Mouse (Mus musculus) thymus, adult 2 months (tissue): ENCODE data around the gene Nek5. TPM values are rescaled to one million over a fixed set of nuclear protein-coding genes. Genes with fewer than 3 reads are reported as not detected.

Experiments
- DNase-seq: peaks from one replicate; pipeline ENCODE4 v3.0.0; 2021
- H3K27ac ChIP-seq: fragments of 200-500 bp; 2 replicates; pipeline ENCODE4 v1.5.1; 2012; ENCODE audit warnings: low read length, control low read depth; ENCODE audit not compliant: control insufficient read depth, insufficient read depth
- H3K27me3 ChIP-seq: fragments of 200-500 bp; 2 replicates; pipeline ENCODE4 v1.6.1; 2012; ENCODE audit warnings: mild to moderate bottlenecking, low read length, moderate library complexity, mixed read lengths; ENCODE audit not compliant: control insufficient read depth, insufficient read depth
- H3K36me3 ChIP-seq: fragments of 200-500 bp; 2 replicates; pipeline ENCODE4 v1.6.1; 2012; ENCODE audit warnings: mild to moderate bottlenecking, low read length, moderate library complexity; ENCODE audit not compliant: control insufficient read depth, insufficient read depth
- H3K4me1 ChIP-seq: fragments of 200-500 bp; replicated peaks from 2 replicates; pipeline ENCODE4 v1.6.1; 2012; ENCODE audit warnings: low read length; ENCODE audit not compliant: control insufficient read depth, insufficient read depth
- H3K4me3 ChIP-seq: fragments of 200-500 bp; 2 replicates; pipeline ENCODE4 v1.5.1; 2012; ENCODE audit warnings: mild to moderate bottlenecking, low read length, control low read depth, moderate library complexity; ENCODE audit not compliant: control insufficient read depth, insufficient read depth
- CTCF ChIP-seq: fragments of 200-500 bp; IDR thresholded peaks from 2 replicates; pipeline ENCODE4 v1.5.1; 2012; ENCODE audit warnings: mild to moderate bottlenecking, control low read depth, low read length, moderate library complexity, borderline replicate concordance; ENCODE audit not compliant: control insufficient read depth, poor library complexity, insufficient read depth; ENCODE audit errors: extremely low read depth
- POLR2A ChIP-seq: fragments of 200-500 bp; IDR thresholded peaks from 2 replicates; pipeline ENCODE4 v1.6.1; 2012; ENCODE audit warnings: mild to moderate bottlenecking, low read length, control low read depth, moderate library complexity; ENCODE audit not compliant: control insufficient read depth, poor library complexity, insufficient read depth; ENCODE audit errors: extremely low read depth
- WGBS: fragments of 180-500 bp; shearing (Covaris S2); methylation state at CpG from one replicate; pipeline ENCODE4 v1.1.7; 2018; 5-methylcytosine and 5-hydroxymethylcytosine counted together
- polyA plus RNA-seq: library from polyadenylated mRNA; depleted of rRNA; stranded (reverse); fragments of >200 nt; gene quantifications from 2 replicates; pipeline ENCODE4 v1.2.3, GENCODE M21; 2012

Nek5 gene
- polyA plus RNA-seq, 1 experiment, result 0.11 TPM

- Histone ChIP-seq H3K27me3 (no peaks in the 10 kb centered on the region; the same call in 1 of the 2 replicates), H3K4me1 (no peaks in the 10 kb centered on the region), H3K4me3 (no peak overlapping the region), H3K36me3 (no peaks in the 10 kb centered on the region), H3K27ac (no peak overlapping the region)
- WGBS, result 89% methylated on average over 3 of the region's 3 CpGs
- no peak for DNase-seq
- no peak for TF ChIP-seq CTCF
- no peak for TF ChIP-seq POLR2A
Observed at GRCm38 (mm10) chr8:22042515-22042914, 82.3 kb downstream of the Nek5 start.

- TF ChIP-seq CTCF (no peak), POLR2A (no peak)
- WGBS, result 70% methylated on average over 6 of the region's 6 CpGs
- H3K36me3 ChIP-seq, result no peaks in the 10 kb centered on the region
- DNase-seq, result no peak
- no peaks in the 10 kb centered on the region for H3K4me1 ChIP-seq
- no peak overlapping the region for H3K4me3 ChIP-seq
- H3K27ac ChIP-seq, result no peak overlapping the region
- H3K27me3 ChIP-seq, result no peaks in the 10 kb centered on the region; the same call in 1 of the 2 replicates
Observed at GRCm38 (mm10) chr8:22040153-22040509, 84.7 kb downstream of the Nek5 start.

GRCm38 (mm10) chr8:22039468-22040152 lies 85.2 kb downstream of the Nek5 start:
- WGBS, result 27% methylated on average over 15 of the region's 15 CpGs
- Histone ChIP-seq H3K4me3 (no peak overlapping the region), H3K27ac (no peak overlapping the region), H3K36me3 (no peaks in the 10 kb centered on the region), H3K27me3 (no peaks in the 10 kb centered on the region; the same call in 1 of the 2 replicates), H3K4me1 (no peaks in the 10 kb centered on the region)
- TF ChIP-seq CTCF (no peak), POLR2A (no peak)
- DNase-seq, result no peak

- H3K27ac ChIP-seq, result no peak overlapping the region
- WGBS, result 86% methylated on average over 7 of the region's 7 CpGs
- DNase-seq, result no peak
Observed at GRCm38 (mm10) chr8:22037022-22037421, 87.8 kb downstream of the Nek5 start.

GRCm38 (mm10) chr8:22036137-22036536 lies 88.7 kb downstream of the Nek5 start:
- Histone ChIP-seq H3K27ac (no peak overlapping the region), H3K27me3 (no peaks in the 10 kb centered on the region; the same call in 1 of the 2 replicates), H3K4me1 (no peaks in the 10 kb centered on the region), H3K4me3 (no peak overlapping the region), H3K36me3 (no peaks in the 10 kb centered on the region)
- no peak for DNase-seq
- TF ChIP-seq POLR2A, result no peak
- 95% methylated on average over 9 of the region's 9 CpGs for whole genome bisulfite sequencing

More at GRCm38 (mm10) chr8:22037022-22037421, 87.8 kb downstream of the Nek5 start:
- TF ChIP-seq CTCF, result no peak
- TF ChIP-seq POLR2A, result no peak
- Histone ChIP-seq H3K4me1 (no peaks in the 10 kb centered on the region), H3K4me3 (no peak overlapping the region), H3K36me3 (no peaks in the 10 kb centered on the region), H3K27me3 (no peaks in the 10 kb centered on the region; the same call in 1 of the 2 replicates)

GRCm38 (mm10) chr8:22030990-22031389 lies 93.9 kb downstream of the Nek5 start:
- H3K4me1 ChIP-seq, result no peaks in the 10 kb centered on the region
- no peak overlapping the region for H3K4me3 ChIP-seq
- WGBS, result 87% methylated on average over 3 of the region's 3 CpGs
- no peaks in the 10 kb centered on the region for H3K27me3 ChIP-seq
- no peak for DNase-seq
- no peak overlapping the region for H3K27ac ChIP-seq
- H3K36me3 ChIP-seq, result no peaks in the 10 kb centered on the region
- TF ChIP-seq CTCF, result no peak
- no peak for TF ChIP-seq POLR2A

- Histone ChIP-seq H3K4me1 (no peaks in the 10 kb centered on the region), H3K4me3 (no peak overlapping the region), H3K36me3 (no peaks in the 10 kb centered on the region), H3K27me3 (no peaks in the 10 kb centered on the region), H3K27ac (no peak overlapping the region)
- no peak for TF ChIP-seq POLR2A
- no peak for TF ChIP-seq CTCF
- 78% methylated on average over 3 of the region's 3 CpGs for WGBS
- no peak for DNase-seq
Observed at GRCm38 (mm10) chr8:22028973-22029372, 95.9 kb downstream of the Nek5 start.
